Mouse (Mus musculus): ENCODE measurements at regions not wholly inside any gene's neighbourhood (a gene's known extent, or its start where the extent isn't known, plus 50 kb on each side); places are given as distances from the start of the nearest gene placed in this dataset.

GRCm38 (mm10) chr3:54618286-54618685 lies 74.3 kb upstream of the Supt20 start:
- no peak for ATAC-seq (replicated peaks)
- Histone ChIP-seq H3K27me3 (replicated peaks) (no peaks in the 10 kb centered on the region), H3K4me1 (no peaks in the 10 kb centered on the region), H3K36me3 (replicated peaks) (no peaks in the 10 kb centered on the region), H3K27ac (no peak overlapping the region), H3K4me2 (no peak overlapping the region), H3K9ac (no peak overlapping the region), H3K9me3 (no peaks in the 10 kb centered on the region), H3K4me3 (no peak overlapping the region)
- 94% methylated on average over 4 of the region's 4 CpGs for WGBS

DNA sequence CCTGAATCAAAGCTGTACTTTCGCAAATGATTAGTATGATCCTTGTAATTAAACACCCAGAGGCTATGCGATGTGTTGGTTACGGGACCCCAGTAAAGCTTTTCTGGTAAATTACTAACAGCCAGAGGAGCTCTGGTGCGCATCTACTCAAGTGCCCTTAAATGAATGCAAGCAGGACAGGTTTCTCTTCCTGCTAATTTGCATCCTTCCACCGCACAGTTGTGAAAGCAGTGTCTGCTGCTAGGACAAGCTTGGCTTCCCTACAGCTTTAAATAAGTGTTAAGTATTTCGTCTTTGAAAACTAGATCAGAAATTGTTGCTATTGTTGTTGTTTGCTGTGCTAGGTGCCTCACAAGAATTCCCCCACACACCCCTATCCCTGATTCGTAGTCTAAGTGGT lies 62.4 kb upstream of the Supt20 start:
- no peaks in the 10 kb centered on the region for H3K4me1 ChIP-seq
- WGBS, result 78% methylated on average over 7 of the region's 7 CpGs
- ATAC-seq (replicated peaks), result no peak
- no peak overlapping the region for H3K9ac ChIP-seq
- H3K4me3 ChIP-seq, result no peak overlapping the region
- no peak overlapping the region for H3K4me2 ChIP-seq
- no peak overlapping the region for H3K27ac ChIP-seq
- H3K27me3 ChIP-seq (replicated peaks), result no peaks in the 10 kb centered on the region
- H3K9me3 ChIP-seq, result no peaks in the 10 kb centered on the region
- H3K36me3 ChIP-seq (replicated peaks), result no peaks in the 10 kb centered on the region

DNA sequence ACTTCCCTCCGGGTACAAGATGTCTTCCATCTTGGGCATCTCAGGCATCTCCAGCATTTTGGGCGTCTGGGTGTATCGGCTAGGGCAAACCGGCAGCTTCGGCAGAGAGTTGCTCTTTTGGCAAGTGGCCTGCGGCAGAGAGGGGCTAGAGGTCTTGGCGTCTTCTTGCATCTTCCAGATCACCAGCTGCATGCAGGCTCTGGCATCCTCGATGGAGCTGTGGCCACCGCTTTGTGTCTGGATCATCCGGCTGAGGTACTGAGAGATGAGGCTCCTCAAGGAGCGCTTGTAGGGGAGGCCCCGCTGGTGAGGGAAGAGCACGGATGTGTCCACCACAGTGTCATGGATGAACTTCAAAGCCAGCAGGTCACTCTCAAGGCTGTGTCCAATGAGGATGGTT lies 59.9 kb upstream of the Supt20 start:
- Histone ChIP-seq H3K27me3 (replicated peaks) (no peaks in the 10 kb centered on the region), H3K9ac (no peak overlapping the region), H3K4me1 (no peaks in the 10 kb centered on the region), H3K27ac (no peak overlapping the region), H3K4me3 (no peak overlapping the region), H3K4me2 (no peak overlapping the region), H3K9me3 (no peaks in the 10 kb centered on the region), H3K36me3 (replicated peaks) (no peaks in the 10 kb centered on the region)
- no peak for ATAC-seq (replicated peaks)
- 96% methylated on average over 13 of the region's 13 CpGs for WGBS

- H3K27me3 ChIP-seq (replicated peaks), result no peaks in the 10 kb centered on the region
- 94% methylated on average over 23 of the region's 23 CpGs for WGBS
These were observed 59.2 kb upstream of the Supt20 start for GRCm38 (mm10) chr3:54633446-54633845.

GRCm38 (mm10) chr3:54634456-54634855 lies 58.2 kb upstream of the Supt20 start:
- no peak overlapping the region for H3K4me3 ChIP-seq
- no peaks in the 10 kb centered on the region for H3K9me3 ChIP-seq
- no peak overlapping the region for H3K27ac ChIP-seq
- no peaks in the 10 kb centered on the region for H3K36me3 ChIP-seq (replicated peaks)
- WGBS, result 96% methylated on average over 10 of the region's 10 CpGs
- H3K27me3 ChIP-seq (replicated peaks), result no peaks in the 10 kb centered on the region
- no peak for ATAC-seq (replicated peaks)
- no peaks in the 10 kb centered on the region for H3K4me1 ChIP-seq
- H3K4me2 ChIP-seq, result no peak overlapping the region
- H3K9ac ChIP-seq, result no peak overlapping the region

More at GRCm38 (mm10) chr3:54633446-54633845, 59.2 kb upstream of the Supt20 start:
- H3K9ac ChIP-seq, result no peak overlapping the region
- no peak overlapping the region for H3K27ac ChIP-seq
- no peaks in the 10 kb centered on the region for H3K4me1 ChIP-seq
- no peaks in the 10 kb centered on the region for H3K9me3 ChIP-seq
- H3K36me3 ChIP-seq (replicated peaks), result no peaks in the 10 kb centered on the region
- no peak overlapping the region for H3K4me2 ChIP-seq
- no peak for ATAC-seq (replicated peaks)
- H3K4me3 ChIP-seq, result no peak overlapping the region

All from midbrain, embryonic 15.5 days (tissue).